Mouse (Mus musculus) myocyte (in vitro differentiated cells): ENCODE data around the gene Kpna3.

Experiments used
- E2F4 ChIP-seq: IDR thresholded peaks from one replicate; pipeline ENCODE4 v1.6.1; 2011; ENCODE audit warnings: mild to moderate bottlenecking, control low read depth, moderate library complexity; ENCODE audit not compliant: insufficient read depth
- POLR2A ChIP-seq: IDR thresholded peaks from one replicate; pipeline ENCODE4 v1.6.1; 2011; ENCODE audit warnings: low read depth, mild to moderate bottlenecking, control low read depth, moderate library complexity; ENCODE audit not compliant: insufficient read length
- USF1 ChIP-seq: IDR thresholded peaks from one replicate; pipeline ENCODE4 v1.6.1; 2011; ENCODE audit warnings: low read depth, mild to moderate bottlenecking, control low read depth, moderate library complexity

- TF ChIP-seq USF1 (no peak), E2F4 (no peak), POLR2A (no peak)
Measured at GRCm38 (mm10) chr14:61367290-61367689, 72.4 kb downstream of the Kpna3 start.
